Mouse (Mus musculus): ENCODE results near the gene Ccdc136.

DNA sequence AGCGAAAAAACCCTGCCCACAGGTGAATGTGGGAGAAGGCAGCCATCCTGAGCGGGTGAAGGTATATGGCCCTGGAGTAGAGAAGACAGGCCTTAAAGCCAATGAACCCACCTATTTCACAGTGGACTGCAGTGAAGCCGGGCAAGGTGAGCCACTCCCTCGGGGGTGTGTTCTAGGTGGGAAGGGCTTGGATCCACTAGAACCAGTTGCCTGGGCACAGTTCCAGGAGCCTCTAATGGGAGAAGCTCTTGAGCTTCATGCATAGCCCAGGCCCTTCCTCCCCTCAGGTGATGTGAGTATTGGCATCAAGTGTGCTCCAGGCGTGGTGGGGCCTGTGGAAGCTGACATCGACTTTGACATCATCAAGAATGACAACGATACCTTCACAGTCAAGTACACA is 49.2 kb downstream of the Ccdc136 start:
- TF ChIP-seq POLR2A (IDR thresholded peaks at IDR 0.05; ENCODE audit: control insufficient read depth, low read depth, low read length) (no peak), CTCF (IDR thresholded peaks at IDR 0.05; ENCODE audit: control insufficient read depth, insufficient read depth, insufficient replicate concordance, low read depth, low read length) (no peak)
